Mouse (Mus musculus): ENCODE measurements at regions not wholly inside any gene's neighbourhood (a gene's known extent, or its start where the extent isn't known, plus 50 kb on each side); places are given as distances from the start of the nearest gene placed in this dataset.
A peak's percentile ranks its signal among the peaks of the same experiment; 100 is the strongest.

DNA sequence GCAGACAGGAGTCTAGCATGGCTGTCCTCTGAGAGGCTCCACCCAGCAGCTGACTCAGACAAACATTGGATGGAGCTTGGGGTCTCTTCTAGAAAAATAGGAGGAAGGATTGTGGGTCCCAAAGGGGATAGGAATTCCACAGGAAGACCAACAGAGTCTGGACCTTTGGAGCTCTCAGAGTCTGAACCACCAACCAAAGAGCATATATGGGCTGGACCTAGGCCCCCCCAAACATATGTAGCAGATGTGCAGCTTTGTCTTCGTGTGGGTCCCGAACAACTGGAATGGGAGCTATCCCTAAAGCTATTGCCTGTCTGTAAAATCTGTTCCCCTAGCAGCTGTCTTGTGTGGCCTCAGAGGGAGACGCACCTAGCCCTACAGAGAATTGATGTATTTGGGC, 50.1 kb upstream of the Cpm start:
- no peak for DNase-seq

- DNase-seq: no peak
Observed at GRCm38 (mm10) chr10:117578696-117579146, 50.6 kb upstream of the Cpm start.

- DNase-seq: no peak
Observed at GRCm38 (mm10) chr10:117577970-117578695, 51.2 kb upstream of the Cpm start.

- DNase-seq: no peak
Observed at GRCm38 (mm10) chr10:117576881-117577730, 52.2 kb upstream of the Cpm start.

- no peak for DNase-seq
Observed at GRCm38 (mm10) chr10:117576154-117576859, 53.0 kb upstream of the Cpm start.

DNA sequence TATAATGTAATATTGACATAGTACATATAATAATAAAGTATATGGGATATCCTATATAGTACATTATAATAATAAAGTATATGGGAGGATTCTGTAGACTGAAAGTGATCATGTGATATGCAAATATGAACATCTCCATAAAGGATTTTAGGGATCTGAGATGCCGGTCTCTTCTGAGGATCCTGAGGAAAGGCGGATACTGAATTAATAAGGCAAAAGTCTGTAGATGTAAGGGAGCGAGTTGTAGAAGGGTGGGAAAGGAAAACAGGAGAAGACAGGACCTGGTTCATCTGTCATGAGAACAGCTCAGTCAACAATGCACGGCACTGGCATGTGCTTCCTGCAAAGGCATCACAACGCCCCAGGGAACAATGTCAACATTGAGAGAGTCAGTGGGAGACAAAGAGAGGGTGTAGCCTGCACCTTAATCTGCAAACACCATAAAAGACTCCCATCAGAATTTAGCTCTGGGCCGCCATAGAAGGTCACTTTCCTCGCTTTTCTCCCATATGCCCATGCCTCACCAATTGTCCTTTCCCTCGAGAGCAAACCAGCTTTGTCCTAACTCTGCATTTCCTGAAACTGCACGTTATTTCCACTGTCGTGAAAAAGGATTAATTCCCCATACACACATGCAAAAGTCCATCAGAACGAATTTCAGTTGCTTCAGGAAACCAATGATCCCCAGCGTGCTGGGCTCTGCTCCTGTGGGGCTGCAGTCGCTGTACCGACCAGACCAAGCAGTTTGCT, 53.7 kb upstream of the Cpm start:
- no peak for DNase-seq

DNA sequence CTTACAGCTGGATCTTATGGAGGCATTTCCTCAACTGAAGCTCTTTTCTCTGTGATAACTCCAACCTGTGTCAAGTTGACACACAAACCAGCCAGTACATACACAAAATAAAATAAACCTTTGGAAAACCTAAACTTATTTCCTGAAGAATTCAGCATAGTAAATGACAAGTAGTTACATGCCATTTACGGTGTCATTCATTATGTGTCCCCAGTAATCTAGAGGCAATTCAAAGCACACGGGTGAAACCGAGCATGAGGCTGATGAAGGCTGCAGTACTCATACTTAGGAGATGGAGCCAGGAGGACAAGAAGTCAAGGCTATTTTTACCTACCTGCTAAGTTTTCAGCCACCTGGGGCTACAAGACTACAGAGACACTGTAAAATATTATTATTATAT, 54.4 kb upstream of the Cpm start:
- DNase-seq: no peak

GRCm38 (mm10) chr10:117574056-117574727, 55.1 kb upstream of the Cpm start:
- no peak for DNase-seq

- DNase-seq: no peak
Observed at GRCm38 (mm10) chr10:117573596-117573850, 55.8 kb upstream of the Cpm start.

- no peak for DNase-seq
Observed at GRCm38 (mm10) chr10:117572746-117573595, 56.3 kb upstream of the Cpm start.

DNA sequence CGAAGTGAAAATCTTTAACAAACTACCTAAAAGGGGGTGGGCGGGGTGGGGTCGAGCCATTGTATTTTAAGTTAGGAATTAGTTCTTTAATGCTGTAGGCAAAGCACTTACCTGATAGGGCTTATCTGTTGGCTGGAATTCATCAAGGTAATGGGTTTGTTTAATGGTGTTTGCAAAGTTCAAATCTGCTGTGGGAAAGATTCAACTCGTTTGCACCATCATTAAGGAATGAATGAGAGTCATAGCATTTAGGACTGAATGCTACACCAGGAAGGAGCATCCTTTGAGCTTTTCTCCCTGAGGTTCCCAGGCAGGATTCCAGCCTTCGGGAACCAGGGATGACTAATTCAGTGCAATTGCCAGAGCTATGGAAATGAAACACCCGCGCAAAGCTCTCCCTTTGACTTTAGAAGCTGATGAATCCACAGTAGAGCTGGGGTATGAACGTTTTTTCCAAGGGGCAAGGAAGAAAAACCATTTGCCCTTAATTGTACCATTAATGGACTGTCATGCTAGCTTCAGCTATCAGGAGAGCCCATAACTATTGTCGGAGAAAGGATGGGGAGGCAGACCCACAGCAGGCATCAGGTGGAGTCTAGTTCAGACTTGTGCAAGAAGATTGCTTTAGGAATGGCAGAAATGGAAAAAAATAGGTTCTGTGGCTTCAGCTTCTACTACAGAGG, 57.3 kb upstream of the Cpm start:
- no peak for DNase-seq

GRCm38 (mm10) chr10:117570971-117571861, 58.1 kb upstream of the Cpm start:
- peak; percentile 9 for DNase-seq

- DNase-seq: no peak
Observed at GRCm38 (mm10) chr10:117570091-117570970, 59.0 kb upstream of the Cpm start.

DNA sequence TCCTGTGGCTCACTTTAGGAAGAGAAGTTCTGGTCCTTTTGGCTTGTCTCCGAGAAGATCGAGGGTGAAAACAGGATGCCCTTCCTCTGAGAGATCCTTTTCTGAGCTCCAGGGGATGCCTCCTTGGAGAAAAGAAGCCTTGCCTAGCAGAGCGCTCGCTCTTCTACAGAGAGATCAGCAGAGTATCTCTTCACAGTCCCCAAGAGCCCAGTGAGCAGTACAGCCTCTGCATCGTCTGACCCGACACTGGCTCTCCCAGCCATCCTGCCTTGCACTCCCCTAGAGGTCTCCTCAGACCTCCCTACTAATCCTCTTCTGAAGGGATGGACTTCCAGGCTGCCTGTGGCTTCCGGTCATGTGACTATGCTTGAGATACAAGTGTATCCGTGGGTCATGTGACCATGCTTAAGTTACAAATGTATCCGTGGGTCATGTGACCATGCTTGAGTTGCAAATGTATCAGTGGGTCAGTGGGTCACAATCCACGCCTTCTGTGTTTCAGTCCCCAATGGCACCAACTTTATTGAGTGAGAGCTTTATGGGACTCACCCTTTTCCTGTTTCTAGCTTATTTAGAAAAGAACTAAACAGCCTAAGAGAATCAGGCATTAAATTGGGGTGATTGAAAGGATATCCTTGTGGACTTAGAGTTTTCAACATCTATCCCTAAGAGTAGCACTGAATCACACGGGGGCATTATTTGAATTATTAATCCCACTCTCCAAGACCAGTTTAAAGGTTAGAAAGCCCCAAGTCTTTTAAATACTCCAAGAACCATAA, 59.8 kb upstream of the Cpm start:
- DNase-seq: no peak

- no peak for DNase-seq
Observed at GRCm38 (mm10) chr10:117568472-117569300, 60.6 kb upstream of the Cpm start.

DNA sequence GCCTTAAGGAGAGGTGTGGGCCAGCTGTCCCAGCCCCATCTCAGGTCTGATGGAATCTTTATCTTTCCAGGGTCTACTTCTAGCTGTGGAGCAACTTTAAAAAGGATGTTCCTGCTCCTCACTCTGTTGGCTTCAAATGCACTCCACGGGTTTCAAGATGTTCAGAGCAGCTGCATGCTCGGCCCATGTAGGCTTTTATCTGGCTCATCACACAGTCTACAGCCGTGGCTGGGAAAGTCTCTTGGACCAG, 61.2 kb upstream of the Cpm start:
- DNase-seq: no peak

DNA sequence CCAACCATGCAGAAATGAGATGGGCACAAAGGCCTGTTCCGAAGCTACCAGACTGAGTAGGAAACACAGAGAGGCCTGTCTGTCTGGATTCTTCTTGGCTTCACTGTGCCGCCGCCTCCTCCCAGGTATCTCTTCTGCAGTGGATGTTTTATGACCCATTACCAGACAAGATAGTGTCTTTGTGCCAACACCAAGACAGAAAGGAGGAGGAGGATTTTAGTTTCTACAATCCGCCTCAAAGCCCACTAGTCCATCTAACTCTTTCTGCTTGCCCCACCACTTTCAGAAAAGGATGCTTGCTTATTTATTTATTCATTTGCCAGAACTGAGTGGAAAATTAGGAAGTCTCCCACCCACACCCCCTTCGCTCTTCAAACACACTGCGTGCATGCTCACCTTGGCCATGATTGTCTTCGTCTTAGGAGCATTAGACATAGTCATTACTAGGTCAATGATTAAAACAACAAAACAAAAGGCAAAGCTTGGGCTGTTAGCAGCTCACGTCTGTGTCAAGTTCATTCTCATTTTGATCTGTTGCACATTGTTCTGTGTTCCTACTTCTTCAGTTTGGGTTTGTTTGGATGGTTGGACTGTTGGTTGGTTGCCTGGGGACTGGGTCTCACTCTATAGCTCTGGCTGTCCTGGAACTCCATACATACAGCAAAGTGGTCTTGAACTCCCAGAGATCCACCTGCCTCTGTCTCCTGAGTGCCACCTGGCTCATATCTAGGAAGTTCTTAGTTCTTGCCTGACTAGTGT, 61.7 kb upstream of the Cpm start:
- no peak for DNase-seq

Data from kidney, adult 11 months (tissue).